Mouse (Mus musculus): ENCODE data around the gene Cpn2. TPM values are rescaled to one million over a fixed set of nuclear protein-coding genes. Genes with fewer than 3 reads are reported as not detected.

The Cpn2 gene
- total RNA-seq, 2 experiments from 2014 or later = not detected

GRCm38 (mm10) chr16:30244037-30244700 lies 23.1 kb downstream of the Cpn2 start:
- no peak for ATAC-seq (replicated peaks; ENCODE audit: poor library complexity)

GRCm38 (mm10) chr16:30241623-30242022 lies 25.7 kb downstream of the Cpn2 start:
- ATAC-seq (replicated peaks; ENCODE audit: poor library complexity) = no peak

- ATAC-seq (replicated peaks; ENCODE audit: poor library complexity) = no peak
Measured at GRCm38 (mm10) chr16:30238791-30239190, 28.5 kb downstream of the Cpn2 start.

- peak; percentile 96 for ATAC-seq (replicated peaks; ENCODE audit: poor library complexity)
Measured at GRCm38 (mm10) chr16:30236091-30236699, 31.1 kb downstream of the Cpn2 start.

GRCm38 (mm10) chr16:30235577-30235976 lies 31.7 kb downstream of the Cpn2 start:
- no peak for ATAC-seq (replicated peaks; ENCODE audit: poor library complexity)

GRCm38 (mm10) chr16:30234636-30235546 lies 32.4 kb downstream of the Cpn2 start:
- no peak for ATAC-seq (replicated peaks; ENCODE audit: poor library complexity)

- ATAC-seq (replicated peaks; ENCODE audit: poor library complexity) = no peak
Measured at GRCm38 (mm10) chr16:30234077-30234476, 33.2 kb downstream of the Cpn2 start.

GRCm38 (mm10) chr16:30231882-30232604 lies 35.3 kb downstream of the Cpn2 start:
- no peak for ATAC-seq (replicated peaks; ENCODE audit: poor library complexity)

GRCm38 (mm10) chr16:30227352-30227751 lies 39.9 kb downstream of the Cpn2 start:
- ATAC-seq (replicated peaks; ENCODE audit: poor library complexity) = peak; percentile 96

GRCm38 (mm10) chr16:30221161-30221782 lies 46.0 kb downstream of the Cpn2 start:
- no peak for ATAC-seq (replicated peaks; ENCODE audit: poor library complexity)

GRCm38 (mm10) chr16:30215811-30216210 lies 51.5 kb downstream of the Cpn2 start:
- ATAC-seq (replicated peaks; ENCODE audit: poor library complexity) = no peak

- no peak for ATAC-seq (replicated peaks; ENCODE audit: poor library complexity)
Measured at GRCm38 (mm10) chr16:30213644-30214043, 53.7 kb downstream of the Cpn2 start.

- ATAC-seq (replicated peaks; ENCODE audit: poor library complexity) = no peak
Measured at GRCm38 (mm10) chr16:30212035-30212434, 55.3 kb downstream of the Cpn2 start.

- ATAC-seq (replicated peaks; ENCODE audit: poor library complexity) = no peak
Measured at GRCm38 (mm10) chr16:30209264-30209663, 58.0 kb downstream of the Cpn2 start.

GRCm38 (mm10) chr16:30207991-30208390 lies 59.3 kb downstream of the Cpn2 start:
- ATAC-seq (replicated peaks; ENCODE audit: poor library complexity) = no peak

- no peak for ATAC-seq (replicated peaks; ENCODE audit: poor library complexity)
Measured at GRCm38 (mm10) chr16:30207111-30207828, 60.0 kb downstream of the Cpn2 start.
